ENCODE assay signal across 8 mouse cellular contexts in genomic region chr7:27607580-27607979, GRCm38 (mm10). TPM values are rescaled to one million over a fixed set of nuclear protein-coding genes. Genes with fewer than 3 reads are reported as not detected.
DNase-seq lines count a peak whose midpoint lies in the region; ATAC-seq and TF ChIP-seq lines count a peak whose summit lies in the region.

No protein-coding gene starts in this region.

- WGBS in midbrain, embryonic 16.5 days, result 84% methylated on average over 5 of the region's 5 CpGs
- WGBS in midbrain, embryonic 11.5 days, result 88% methylated on average over 5 of the region's 5 CpGs
- 32% methylated on average over 5 of the region's 5 CpGs for WGBS in heart, embryonic 14.5 days

- TF ChIP-seq POLR2A in myocyte (IDR thresholded peaks at IDR 0.05; ENCODE audit: insufficient read length, low read depth), result peak; percentile 56

- no peaks in the 10 kb centered on the region for H3K9me3 ChIP-seq in midbrain, embryonic 16.5 days (replicated peaks; ENCODE audit: control insufficient read depth, low read length, poor library complexity, severe bottlenecking)
- no peaks in the 10 kb centered on the region for H3K9me3 ChIP-seq in midbrain, embryonic 11.5 days (ENCODE audit: control insufficient read depth, low read length)
- H3K9me3 ChIP-seq in heart, embryonic 14.5 days (ENCODE audit: control insufficient read depth, low read length), result no peaks in the 10 kb centered on the region

- H3K4me2 ChIP-seq in midbrain, embryonic 16.5 days (ENCODE audit: low read length), result no peak overlapping the region
- no peak overlapping the region for H3K4me2 ChIP-seq in midbrain, embryonic 11.5 days
- H3K4me2 ChIP-seq in heart, embryonic 14.5 days (ENCODE audit: low read length), result 0 out of 2 replicates have a peak overlapping the region, but pooled peaks have one; percentile 8
- peak overlapping the region; percentile 86 for H3K4me2 ChIP-seq in myocyte (ENCODE audit: low read depth)

- no peaks in the 10 kb centered on the region; the same call in 1 of the 2 replicates for H3K36me3 ChIP-seq in midbrain, embryonic 16.5 days (ENCODE audit: control insufficient read depth, insufficient read depth, low read length)
- H3K36me3 ChIP-seq in midbrain, embryonic 11.5 days (ENCODE audit: control insufficient read depth, insufficient read depth, low read length), result peaks cover 4% of the 10 kb centered on the region
- peaks cover 22% of the 10 kb centered on the region for H3K36me3 ChIP-seq in heart, embryonic 14.5 days (ENCODE audit: control insufficient read depth, insufficient read depth, low read length)
- peaks cover 5% of the 10 kb centered on the region for H3K36me3 ChIP-seq in myocyte (ENCODE audit: control insufficient read depth, insufficient read depth)

- no peak overlapping the region for H3ac ChIP-seq in myocyte (ENCODE audit: control insufficient read depth, insufficient read length)

- peaks cover 4% of the 10 kb centered on the region; the same call in 1 of the 2 replicates for H3K4me1 ChIP-seq in midbrain, embryonic 16.5 days (ENCODE audit: control insufficient read depth, insufficient read depth, low read length)
- no peaks in the 10 kb centered on the region for H3K4me1 ChIP-seq in midbrain, embryonic 11.5 days (ENCODE audit: control insufficient read depth, insufficient read depth, low read length)
- H3K4me1 ChIP-seq in heart, embryonic 14.5 days (ENCODE audit: control insufficient read depth in 2 of 2, insufficient read depth in 2 of 2, low read length in 2 of 2), result peaks cover 51 to 71% of the 10 kb centered on the region in 2 experiments

- no peak overlapping the region for H3K4me3 ChIP-seq in midbrain, embryonic 16.5 days (ENCODE audit: low read depth, low read length)
- H3K4me3 ChIP-seq in midbrain, embryonic 11.5 days (ENCODE audit: low read depth, low read length), result no peak overlapping the region
- no peak overlapping the region for H3K4me3 ChIP-seq in heart, embryonic 14.5 days (ENCODE audit: control insufficient read depth in 1 of 2, insufficient read depth in 1 of 2, low read depth in 1 of 2, low read length in 2 of 2)
- peak overlapping the region; percentile 9 for H3K4me3 ChIP-seq in myocyte

- peak; percentile 23; the same call in 1 of the 2 replicates for ATAC-seq in midbrain, embryonic 16.5 days
- no peak for ATAC-seq in midbrain, embryonic 11.5 days (ENCODE audit: low FRiP score)
- ATAC-seq in heart, embryonic 14.5 days (ENCODE audit: insufficient number of reproducible peaks, insufficient read depth, low FRiP score, low read depth), result peak; percentile 37; the same call in 1 of the 2 replicates

- H3K27ac ChIP-seq in midbrain, embryonic 16.5 days (ENCODE audit: low read length), result no peak overlapping the region
- no peak overlapping the region for H3K27ac ChIP-seq in midbrain, embryonic 11.5 days (ENCODE audit: low read depth, low read length)
- peak overlapping the region in 1 of 2 experiments; percentile 62; a peak in 2 of 4 replicates for H3K27ac ChIP-seq in heart, embryonic 14.5 days (replicated peaks in 1 of 2; ENCODE audit: control insufficient read depth in 1 of 2, insufficient read depth in 1 of 2, low read depth in 2 of 2, low read length in 2 of 2)

- H3K79me2 ChIP-seq in myocyte (ENCODE audit: control insufficient read depth, insufficient read depth), result peaks cover 65% of the 10 kb centered on the region

- H3K27me3 ChIP-seq in midbrain, embryonic 16.5 days (ENCODE audit: control insufficient read depth, insufficient read depth, low read depth, low read length), result no peaks in the 10 kb centered on the region
- H3K27me3 ChIP-seq in midbrain, embryonic 11.5 days (ENCODE audit: control insufficient read depth, insufficient read depth, low read length), result no peaks in the 10 kb centered on the region
- H3K27me3 ChIP-seq in heart, embryonic 14.5 days (ENCODE audit: control insufficient read depth, insufficient read depth, low read length), result no peaks in the 10 kb centered on the region
- no peaks in the 10 kb centered on the region for H3K27me3 ChIP-seq in myocyte (ENCODE audit: control insufficient read depth, insufficient read depth, insufficient read length)

- H3K9ac ChIP-seq in midbrain, embryonic 16.5 days (ENCODE audit: low read depth, low read length), result no peak overlapping the region
- H3K9ac ChIP-seq in midbrain, embryonic 11.5 days (ENCODE audit: low read length), result no peak overlapping the region
- peak overlapping the region; percentile 45 for H3K9ac ChIP-seq in heart, embryonic 14.5 days (ENCODE audit: low read length)

- no peak for DNase-seq in midbrain, embryonic 11.5 days (ENCODE audit: low spot score, missing footprints)
- DNase-seq in cerebellum, postnatal 25 days, result peak; percentile 94 to 96
- peak; percentile 81 for DNase-seq in kidney, postnatal 14 days
- DNase-seq in T-cell, adult 2 months (ENCODE audit: low spot score), result no peak
- no peak for DNase-seq in embryo, embryonic 10 days (ENCODE audit: low spot score)

TF ChIP-seq in myocyte, 11 proteins besides CTCF, POLR2A, EP300 and RAD21:
- no peak for TF ChIP-seq CEBPB (IDR thresholded peaks at IDR 0.05; ENCODE audit: insufficient read depth, poor library complexity, severe bottlenecking)
- TF ChIP-seq MAX (IDR thresholded peaks at IDR 0.05; ENCODE audit: low read depth), result no peak
- TF ChIP-seq POLR2AphosphoS2 (IDR thresholded peaks at IDR 0.05; ENCODE audit: insufficient read length, low read depth), result no peak
- peak; percentile 73 to 99 (median 88) for TF ChIP-seq MYOG (IDR thresholded peaks at IDR 0.05; ENCODE audit: control insufficient read depth in 1 of 3, insufficient read depth in 1 of 3, insufficient read length in 2 of 3, low read depth in 2 of 3)
- peak; percentile 58 for TF ChIP-seq TCF3 (IDR thresholded peaks at IDR 0.05; ENCODE audit: insufficient read length, low read depth)
- no peak for TF ChIP-seq USF1 (IDR thresholded peaks at IDR 0.05; ENCODE audit: low read depth)
- no peak for TF ChIP-seq REST (IDR thresholded peaks at IDR 0.05; ENCODE audit: insufficient read depth, insufficient read length)
- TF ChIP-seq TCF12 (IDR thresholded peaks at IDR 0.05; ENCODE audit: insufficient read depth, poor library complexity, severe bottlenecking), result peak; percentile 74
- TF ChIP-seq E2F4 (IDR thresholded peaks at IDR 0.05; ENCODE audit: insufficient read depth), result no peak
- TF ChIP-seq MYOD1 (IDR thresholded peaks at IDR 0.05; ENCODE audit: control insufficient read depth in 1 of 3, insufficient read length in 2 of 3, low read depth in 2 of 3), result peak in 2 of 3 experiments; percentile 80 to 93
- TF ChIP-seq SRF (IDR thresholded peaks at IDR 0.05; ENCODE audit: control insufficient read depth, insufficient read length, low read depth), result no peak

RNA-seq across cellular contexts. Expression of gene Akt2, which starts 16.2 kb away (rescaled TPM):
- polyA plus RNA-seq in midbrain, embryonic 16.5 days (2015; fragmentation: Nextera tagmentation; extraction: Ambion mirVana), result 49.9 and 57.0 TPM in 2 replicates
- 62.6 and 69.0 TPM in 2 replicates for polyA plus RNA-seq in midbrain, embryonic 11.5 days (2014; fragmentation: Nextera tagmentation; extraction: Ambion mirVana)
- polyA plus RNA-seq in heart, embryonic 14.5 days (2014; fragmentation: Nextera tagmentation; extraction: Ambion mirVana), result 66.5 and 76.0 TPM in 2 replicates
- polyA plus RNA-seq in myocyte (2012; fragmentation: generic; extraction: Trizol), result 343 TPM

RNA-seq across cellular contexts. Expression of gene Ttc9b, which starts 46.1 kb away (rescaled TPM):
- polyA plus RNA-seq in midbrain, embryonic 16.5 days (2015; fragmentation: Nextera tagmentation; extraction: Ambion mirVana), result 75.0 and 84.4 TPM in 2 replicates
- polyA plus RNA-seq in midbrain, embryonic 11.5 days (2014; fragmentation: Nextera tagmentation; extraction: Ambion mirVana), result 9.3 and 10.2 TPM in 2 replicates
- polyA plus RNA-seq in heart, embryonic 14.5 days (2014; fragmentation: Nextera tagmentation; extraction: Ambion mirVana), result 0.32 TPM in 1 of 2 replicates, not detected in the other
- 0.20 TPM for polyA plus RNA-seq in myocyte (2012; fragmentation: generic; extraction: Trizol)

RNA-seq across cellular contexts. Expression of gene 2310022A10Rik, which starts 54.5 kb away (rescaled TPM):
- 35.6 and 37.5 TPM in 2 replicates for polyA plus RNA-seq in midbrain, embryonic 16.5 days (2015; fragmentation: Nextera tagmentation; extraction: Ambion mirVana)
- polyA plus RNA-seq in midbrain, embryonic 11.5 days (2014; fragmentation: Nextera tagmentation; extraction: Ambion mirVana), result 24.6 and 26.5 TPM in 2 replicates
- 31.0 TPM in 2 replicates for polyA plus RNA-seq in heart, embryonic 14.5 days (2014; fragmentation: Nextera tagmentation; extraction: Ambion mirVana)
- polyA plus RNA-seq in myocyte (2012; fragmentation: generic; extraction: Trizol), result 35.5 TPM

RNA-seq across cellular contexts. Expression of gene Pld3, which starts 54.6 kb away (rescaled TPM):
- polyA plus RNA-seq in midbrain, embryonic 16.5 days (2015; fragmentation: Nextera tagmentation; extraction: Ambion mirVana), result 171 and 225 TPM in 2 replicates
- 62.5 and 63.5 TPM in 2 replicates for polyA plus RNA-seq in midbrain, embryonic 11.5 days (2014; fragmentation: Nextera tagmentation; extraction: Ambion mirVana)
- 54.5 and 61.7 TPM in 2 replicates for polyA plus RNA-seq in heart, embryonic 14.5 days (2014; fragmentation: Nextera tagmentation; extraction: Ambion mirVana)
- polyA plus RNA-seq in myocyte (2012; fragmentation: generic; extraction: Trizol), result 132 TPM

Comparison
In these comparisons a context has a peak if more than half of its experiments do, and no peak if none do; other contexts are left out.
1. H3K4me2 ChIP-seq: peak in heart, embryonic 14.5 days (single experiment) and myocyte (single experiment); none in midbrain, embryonic 16.5 days (single experiment) and midbrain, embryonic 11.5 days (single experiment).
2. DNase-seq: peak in cerebellum, postnatal 25 days (2 of 2) and kidney, postnatal 14 days (single experiment); none in midbrain, embryonic 11.5 days (single experiment), T-cell, adult 2 months (single experiment) and embryo, embryonic 10 days (single experiment).